Mouse (Mus musculus) subcutaneous adipose tissue, adult 2 months (tissue): ENCODE measurements around the gene Ergic3. TPM values are rescaled to one million over a fixed set of nuclear protein-coding genes. Genes with fewer than 3 reads are reported as not detected.

ENCODE experiments used
- polyA plus RNA-seq: library from polyadenylated mRNA; depleted of rRNA; stranded (reverse); fragments of >200 nt; gene quantifications from 2 replicates; pipeline ENCODE4 v1.2.3, GENCODE M21; 2012; ENCODE audit warnings: low replicate concordance; rRNA removed

Ergic3 gene
- 307 and 318 TPM in 2 replicates for polyA plus RNA-seq

DNA sequence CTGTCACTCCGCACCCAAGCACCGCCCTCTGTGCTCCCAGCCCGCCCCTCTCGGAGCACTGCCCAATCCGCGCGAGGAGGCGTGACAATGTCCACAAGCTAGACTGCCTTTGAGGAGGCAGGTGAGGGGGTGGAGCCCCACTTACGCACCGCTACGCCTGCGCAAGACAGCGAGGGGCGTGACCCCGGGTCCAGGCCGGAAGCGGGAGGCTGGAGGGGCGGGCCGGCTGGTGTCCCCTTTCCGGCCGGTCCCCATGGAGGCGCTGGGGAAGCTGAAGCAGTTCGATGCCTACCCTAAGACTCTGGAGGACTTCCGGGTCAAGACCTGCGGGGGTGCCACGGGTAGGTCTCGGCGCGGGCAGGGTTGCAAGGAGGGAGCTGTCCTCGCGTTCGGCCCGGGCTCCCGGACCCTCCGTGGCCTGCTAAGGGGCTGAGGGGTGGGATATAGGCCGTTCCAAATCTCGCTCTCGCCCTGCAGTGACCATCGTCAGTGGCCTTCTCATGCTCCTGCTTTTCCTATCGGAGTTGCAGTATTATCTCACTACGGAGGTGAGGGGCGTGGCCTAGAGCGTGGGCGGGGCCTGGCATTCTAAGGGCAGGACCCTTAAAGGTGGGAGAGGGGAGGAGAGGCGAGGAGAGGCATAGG is at the start of gene Ergic3, which contains the start of gene 6430550D23Rik:
Ergic3 (plus strand) TSS at position 158 of the 645 bp plus-strand sequence.
6430550D23Rik (minus strand) TSS at position 90 of the 645 bp plus-strand sequence.

DNA sequence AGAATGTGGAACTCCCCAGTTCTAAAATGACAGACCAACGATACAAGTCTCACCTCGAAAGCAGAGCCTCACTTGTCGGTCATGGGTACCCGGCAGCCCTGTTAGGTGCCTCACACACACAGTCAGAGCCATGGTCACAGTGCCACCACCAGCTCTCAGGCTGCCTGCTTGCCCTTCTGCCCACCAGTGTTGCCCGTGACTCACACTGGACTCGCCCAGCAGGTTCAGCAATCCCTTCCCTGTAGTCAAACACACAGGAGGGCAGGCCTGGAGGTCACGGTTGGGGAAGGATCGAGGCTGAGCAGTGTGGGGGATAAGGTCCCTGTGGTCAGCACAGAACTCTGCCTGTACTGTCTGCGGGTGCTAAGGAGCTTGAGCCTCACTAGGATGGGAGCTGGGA is 45.0 kb downstream of the Ergic3 start, which contains the start of gene Fer1l4:
Fer1l4 (minus strand) TSS at position 132 of the 400 bp plus-strand sequence.

DNA sequence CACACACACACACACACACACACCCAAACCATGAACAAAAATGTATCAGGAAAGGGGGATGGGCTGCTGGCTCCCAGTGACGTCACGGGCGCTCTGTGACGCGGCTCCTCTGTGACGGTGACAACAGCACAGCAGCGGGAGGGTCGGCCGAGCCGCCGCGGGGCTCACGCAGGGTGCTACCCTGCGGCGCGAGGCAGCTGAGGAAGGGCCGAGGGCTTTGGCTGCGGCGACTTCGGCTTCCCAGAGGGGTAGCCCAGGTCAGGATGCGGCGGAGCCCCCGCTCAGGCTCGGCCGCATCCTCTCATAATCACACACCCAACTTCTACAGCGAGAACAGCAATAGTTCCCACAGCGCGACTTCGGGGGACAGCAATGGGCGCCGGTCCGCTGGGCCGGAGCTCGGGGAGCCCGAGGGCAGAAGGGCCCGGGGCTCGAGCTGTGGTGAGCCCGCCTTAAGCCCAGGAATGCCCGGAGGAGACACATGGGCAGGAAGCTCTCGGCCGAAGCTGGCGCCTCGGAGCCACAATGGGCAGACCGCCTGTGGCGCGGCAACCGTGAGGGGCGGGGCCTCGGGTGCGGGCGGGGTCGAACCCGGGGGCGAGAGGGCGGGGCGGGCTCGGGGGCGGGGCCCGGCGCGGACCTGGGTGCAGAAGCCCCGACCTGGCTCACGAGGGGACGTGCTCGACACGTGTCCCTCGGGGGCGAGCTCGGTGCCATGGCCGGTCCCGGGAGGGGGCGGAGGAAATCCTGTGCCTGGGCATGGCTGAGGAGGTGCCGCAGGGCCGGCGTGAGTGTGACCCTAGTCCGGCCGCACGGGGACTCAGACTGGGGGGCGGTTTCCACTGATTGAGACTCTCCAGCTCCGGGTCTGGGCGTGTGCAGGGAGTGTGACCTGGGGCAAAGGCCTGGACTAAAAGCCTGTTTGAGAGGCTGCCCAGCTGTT is 57.5 kb downstream of the Ergic3 start, which contains the start of gene Spag4:
Spag4 (plus strand) TSS at position 77 of the 943 bp plus-strand sequence.

Other genes starting within 250 kb of the Ergic3 start
- gene Mmp24, start 232.7 kb upstream of the Ergic3 start, polyA plus RNA-seq: 0.12 and 0.13 TPM in 2 replicates
- 60.4 and 88.2 TPM in 2 replicates for gene BC029722, start 188.6 kb upstream of the Ergic3 start, polyA plus RNA-seq
- gene Eif6, start 181.1 kb upstream of the Ergic3 start, polyA plus RNA-seq: 85.6 and 109 TPM in 2 replicates
- 0.12 TPM in 1 of 2 replicates, not detected in the other for gene Fam83c, start 173.2 kb upstream of the Ergic3 start, polyA plus RNA-seq
- gene Uqcc1, start 77.7 kb upstream of the Ergic3 start, polyA plus RNA-seq: 47.4 and 61.3 TPM in 2 replicates
- gene Gm15557, start 67.3 kb upstream of the Ergic3 start, polyA plus RNA-seq: not detected in 2 replicates
- 2.3 and 4.5 TPM in 2 replicates for gene Gdf5, start 62.7 kb upstream of the Ergic3 start, polyA plus RNA-seq
- gene Cep250, start 51.6 kb upstream of the Ergic3 start, polyA plus RNA-seq: 11.2 and 13.4 TPM in 2 replicates
- gene 6430550D23Rik, start 68 bp upstream of the Ergic3 start, polyA plus RNA-seq: 5.0 and 7.3 TPM in 2 replicates
- 1.9 TPM in 1 of 2 replicates, not detected in the other for gene Fer1l4, start 44.9 kb downstream of the Ergic3 start, polyA plus RNA-seq
- gene Spag4, start 57.1 kb downstream of the Ergic3 start, polyA plus RNA-seq: 4.5 and 12.0 TPM in 2 replicates
- gene Cpne1, start 103.9 kb downstream of the Ergic3 start, polyA plus RNA-seq: 90.6 and 117 TPM in 2 replicates
- gene Rbm12, start 103.9 kb downstream of the Ergic3 start, polyA plus RNA-seq: 5.2 and 21.9 TPM in 2 replicates
- gene Gm28036, start 119.0 kb downstream of the Ergic3 start, polyA plus RNA-seq: 2.5 and 6.9 TPM in 2 replicates
- gene Romo1, start 136.0 kb downstream of the Ergic3 start, polyA plus RNA-seq: 273 and 327 TPM in 2 replicates
- gene Nfs1, start 136.1 kb downstream of the Ergic3 start, polyA plus RNA-seq: 54.8 and 75.3 TPM in 2 replicates
- 35.4 and 56.8 TPM in 2 replicates for gene Rbm39, start 172.2 kb downstream of the Ergic3 start, polyA plus RNA-seq
- 19.7 and 26.1 TPM in 2 replicates for gene Phf20, start 188.4 kb downstream of the Ergic3 start, polyA plus RNA-seq